Mouse (Mus musculus) thymus, adult 2 months (tissue): ENCODE measurements around the gene Ezh2.

Experiments used
- CTCF ChIP-seq: fragments of 200-500 bp; IDR thresholded peaks from 2 replicates; pipeline ENCODE4 v1.5.1; 2012; ENCODE audit warnings: mild to moderate bottlenecking, control low read depth, low read length, moderate library complexity, borderline replicate concordance; ENCODE audit not compliant: control insufficient read depth, poor library complexity, insufficient read depth; ENCODE audit errors: extremely low read depth
- POLR2A ChIP-seq: fragments of 200-500 bp; IDR thresholded peaks from 2 replicates; pipeline ENCODE4 v1.6.1; 2012; ENCODE audit warnings: mild to moderate bottlenecking, low read length, control low read depth, moderate library complexity; ENCODE audit not compliant: control insufficient read depth, poor library complexity, insufficient read depth; ENCODE audit errors: extremely low read depth

GRCm38 (mm10) chr6:47520030-47520429 is 75.1 kb downstream of the Ezh2 start:
- TF ChIP-seq CTCF: no peak
- TF ChIP-seq POLR2A: no peak
